Mouse (Mus musculus): ENCODE results near the gene Prr22. TPM values are rescaled to one million over a fixed set of nuclear protein-coding genes. Genes with fewer than 3 reads are reported as not detected.
A peak's percentile ranks its signal among the peaks of the same experiment; 100 is the strongest.

Prr22 gene
- total RNA-seq, 2 experiments from 2014 or later = 0.48 to 0.49 TPM

GRCm38 (mm10) chr17:56758132-56758531 lies 11.9 kb upstream of the Prr22 start:
- intact Hi-C loops (cut with DNase I) = loop anchor here (5.0 kb wide), 1 partner anchor 71 kb away; no protein-coding TSS in a partner anchor
- peak; percentile 54 to 77 for DNase-seq

- intact Hi-C loops (cut with DNase I) = loop anchor here (5.0 kb wide), 1 partner anchor 72 kb away; no protein-coding TSS in a partner anchor
- no peak for DNase-seq
Measured at GRCm38 (mm10) chr17:56759261-56759660, 10.8 kb upstream of the Prr22 start.

- intact Hi-C loops (cut with DNase I) = no loop called here
- DNase-seq = no peak
Measured at GRCm38 (mm10) chr17:56761077-56761476, 9.0 kb upstream of the Prr22 start.

GRCm38 (mm10) chr17:56761991-56762410 lies 8.0 kb upstream of the Prr22 start:
- DNase-seq = peak; percentile 92 to 93
- intact Hi-C loops (cut with DNase I) = no loop called here

GRCm38 (mm10) chr17:56762769-56763731 lies 7.0 kb upstream of the Prr22 start:
- DNase-seq = peak; percentile 55 to 72
- intact Hi-C loops (cut with DNase I) = no loop called here

- no peak for DNase-seq
- intact Hi-C loops (cut with DNase I) = no loop called here
Measured at GRCm38 (mm10) chr17:56763741-56764250, 6.3 kb upstream of the Prr22 start.

GRCm38 (mm10) chr17:56764474-56765354 lies 5.3 kb upstream of the Prr22 start, which contains the start of gene Dus3l:
Gene Dus3l (plus strand): TSS chr17:56764757.
- DNase-seq = peak; percentile 85
- intact Hi-C loops (cut with DNase I) = no loop called here

- intact Hi-C loops (cut with DNase I) = no loop called here
Measured at GRCm38 (mm10) chr17:56765431-56765830, 4.6 kb upstream of the Prr22 start.

GRCm38 (mm10) chr17:56766631-56767405 lies 3.2 kb upstream of the Prr22 start:
- intact Hi-C loops (cut with DNase I) = no loop called here
- no peak for DNase-seq

More at GRCm38 (mm10) chr17:56765431-56765830, 4.6 kb upstream of the Prr22 start:
- DNase-seq = no peak

GRCm38 (mm10) chr17:56767531-56768135 lies 2.4 kb upstream of the Prr22 start:
- intact Hi-C loops (cut with DNase I) = no loop called here
- no peak for DNase-seq

GRCm38 (mm10) chr17:56768941-56769340 lies 1.1 kb upstream of the Prr22 start:
- no peak for DNase-seq
- intact Hi-C loops (cut with DNase I) = no loop called here

- intact Hi-C loops (cut with DNase I) = no loop called here
- no peak for DNase-seq
Measured at GRCm38 (mm10) chr17:56777568-56777967, 7.5 kb downstream of the Prr22 start.

GRCm38 (mm10) chr17:56778779-56779362 lies 8.8 kb downstream of the Prr22 start:
- DNase-seq = peak in 1 of 2 experiments; percentile 58

GRCm38 (mm10) chr17:56780291-56780978 lies 10.4 kb downstream of the Prr22 start:
- intact Hi-C loops (cut with DNase I) = no loop called here
- no peak for DNase-seq

More at GRCm38 (mm10) chr17:56778779-56779362, 8.8 kb downstream of the Prr22 start:
- intact Hi-C loops (cut with DNase I) = no loop called here

GRCm38 (mm10) chr17:56788886-56789285 lies 18.8 kb downstream of the Prr22 start:
- no peak for DNase-seq
- intact Hi-C loops (cut with DNase I) = no loop called here

- intact Hi-C loops (cut with DNase I) = no loop called here
- no peak for DNase-seq
Measured at GRCm38 (mm10) chr17:56789286-56789685, 19.2 kb downstream of the Prr22 start.

GRCm38 (mm10) chr17:56792588-56792987 lies 22.5 kb downstream of the Prr22 start:
- intact Hi-C loops (cut with DNase I) = no loop called here

GRCm38 (mm10) chr17:56793614-56794319 lies 23.7 kb downstream of the Prr22 start:
- intact Hi-C loops (cut with DNase I) = no loop called here
- DNase-seq = no peak

More at GRCm38 (mm10) chr17:56792588-56792987, 22.5 kb downstream of the Prr22 start:
- DNase-seq = no peak
